Mouse (Mus musculus): Measurements from ENCODE around the gene Acot4.
"Not testable (repeated sequence)": the region's sequence is repeated elsewhere in the genome, so short reads cannot be mapped to it uniquely, and the experiment has no call there.

Gene Acot4

DNA sequence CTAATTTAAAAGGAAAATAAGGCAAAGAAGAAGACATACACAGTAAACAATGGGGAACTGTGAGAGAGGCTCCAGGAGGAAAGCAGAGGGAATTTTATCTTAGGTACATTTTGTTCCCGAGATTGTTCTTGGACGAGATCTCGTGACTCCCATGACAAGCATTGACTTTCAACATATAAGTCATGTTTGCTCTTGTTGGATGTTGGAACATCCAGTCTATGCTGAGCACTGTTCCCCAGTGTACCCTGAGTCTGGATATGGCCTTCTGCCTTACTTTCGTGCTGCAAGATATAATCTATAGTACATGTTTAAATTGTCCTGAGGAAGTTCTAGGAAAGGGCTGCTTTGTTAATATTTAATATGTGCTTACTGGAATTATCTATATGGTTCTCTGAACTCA, 46.4 kb downstream of the Acot4 start:
- DNase-seq, result no peak

DNA sequence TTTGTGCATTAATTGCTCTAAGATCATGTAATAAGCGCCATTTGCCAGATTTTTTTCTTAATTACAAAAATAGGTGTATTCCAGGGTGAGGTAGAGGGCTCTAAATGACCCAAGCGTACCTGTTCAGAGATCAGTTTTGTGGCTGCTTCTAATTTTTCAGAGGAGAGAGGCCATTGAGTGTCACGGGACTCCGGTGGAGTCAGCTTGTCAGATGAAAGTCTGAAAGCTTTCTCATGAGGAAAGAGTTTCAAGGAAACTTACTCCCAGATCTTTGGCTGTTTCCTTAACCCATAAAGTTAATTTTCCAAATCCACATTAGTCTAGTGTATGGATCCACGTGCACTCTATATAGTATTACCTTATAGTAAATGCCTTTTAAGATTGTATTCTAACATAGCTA, 56.5 kb downstream of the Acot4 start:
- DNase-seq, result not testable (repeated sequence)

Data from lung, postnatal 10 days (tissue).